Mouse (Mus musculus) kidney, embryonic 14.5 days (tissue): ENCODE results near the gene Sugct. TPM values are rescaled to one million over a fixed set of nuclear protein-coding genes. Genes with fewer than 3 reads are reported as not detected.
A peak's percentile ranks its signal among the peaks of the same experiment; 100 is the strongest.

Experiments
- ATAC-seq: fragments of 200-750 bp; cut with Nextera tagmentation; 2 replicates; pipeline ENCODE4 v1.8.0; 2017; ENCODE audit warnings: moderate number of reproducible peaks, mild to moderate bottlenecking, moderate TSS enrichment, moderate library complexity; ENCODE audit not compliant: low FRiP score, low TSS enrichment
- H3K27ac ChIP-seq: fragments of 300-500 bp; sonication (generic); 2 replicates; pipeline ENCODE4 v1.5.1; 2014; ENCODE audit warnings: low read depth, mild to moderate bottlenecking, low read length, moderate library complexity, mixed read lengths
- H3K27me3 ChIP-seq: fragments of 300-500 bp; sonication (generic); 2 replicates; pipeline ENCODE4 v1.6.1; 2014; ENCODE audit warnings: mild to moderate bottlenecking, low read length; ENCODE audit not compliant: control insufficient read depth, insufficient read depth
- H3K36me3 ChIP-seq: fragments of 300-500 bp; sonication (generic); 2 replicates; pipeline ENCODE4 v1.6.1; 2014; ENCODE audit warnings: low read length, mixed read lengths; ENCODE audit not compliant: control insufficient read depth, insufficient read depth
- H3K4me1 ChIP-seq: fragments of 300-500 bp; sonication (generic); 2 replicates; pipeline ENCODE4 v1.6.1; 2014; ENCODE audit warnings: low read length, mixed read lengths; ENCODE audit not compliant: control insufficient read depth, insufficient read depth
- H3K4me2 ChIP-seq: fragments of 300-500 bp; sonication (generic); replicated peaks from 2 replicates; pipeline ENCODE4 v1.6.1; 2014; ENCODE audit warnings: low read depth, mild to moderate bottlenecking, low read length
- H3K4me3 ChIP-seq: fragments of 300-500 bp; sonication (generic); 2 replicates; pipeline ENCODE4 v1.5.1; 2014; ENCODE audit warnings: mild to moderate bottlenecking, low read length
- H3K9ac ChIP-seq: fragments of 300-500 bp; sonication (generic); 2 replicates; pipeline ENCODE4 v1.6.1; 2014; ENCODE audit warnings: low read depth, mild to moderate bottlenecking, low read length, moderate library complexity
- H3K9me3 ChIP-seq: fragments of 300-500 bp; sonication (generic); 2 replicates; pipeline ENCODE4 v1.6.1; 2016; ENCODE audit warnings: low read length; ENCODE audit not compliant: control insufficient read depth
- WGBS: fragments of 180-500 bp; shearing (Covaris S2); extraction: QIAGEN DNeasy Blood & Tissue Kit; methylation state at CpG from one replicate; pipeline ENCODE4 v1.1.7; 2014; 5-methylcytosine and 5-hydroxymethylcytosine counted together
- polyA plus RNA-seq: library from polyadenylated mRNA; unstranded; fragments of >200 nt; fragmentation: Nextera tagmentation; extraction: Ambion mirVana; gene quantifications from 2 replicates; pipeline ENCODE4 v1.2.1, GENCODE M21; 2014

Sugct gene
- polyA plus RNA-seq, result 6.3 and 6.9 TPM in 2 replicates

- peak; percentile 99 for ATAC-seq
- H3K4me2 ChIP-seq, result peak within 1 kb of the TSS; percentile 81
- WGBS, result 1% methylated on average over 65 of the region's 66 CpGs
- H3K4me3 ChIP-seq, result peak within 1 kb of the TSS; percentile 62
- H3K27ac ChIP-seq, result peak within 1 kb of the TSS; percentile 93
- no peaks in the 10 kb centered on the region for H3K9me3 ChIP-seq
- no peaks in the 10 kb centered on the region for H3K4me1 ChIP-seq
- no peaks in the 10 kb centered on the region for H3K27me3 ChIP-seq
- peaks cover 3% of the 10 kb centered on the region; the same call in 1 of the 2 replicates for H3K36me3 ChIP-seq
- H3K9ac ChIP-seq, result peak within 1 kb of the TSS; percentile 81
Observed at GRCm38 (mm10) chr13:17694911-17695699, at the start of gene Sugct, which contains the start of gene Mplkip. Sugct (minus strand) TSS chr13:17695553. Mplkip (plus strand) TSS chr13:17695192.

- no peak for ATAC-seq
Observed at GRCm38 (mm10) chr13:17728798-17729197, 33.4 kb upstream of the Sugct start.

GRCm38 (mm10) chr13:17727922-17728321 is 32.6 kb upstream of the Sugct start:
- Histone ChIP-seq H3K4me2 (no peak overlapping the region), H3K36me3 (peaks cover 16% of the 10 kb centered on the region), H3K27me3 (no peaks in the 10 kb centered on the region), H3K9ac (no peak overlapping the region), H3K27ac (no peak overlapping the region), H3K9me3 (no peaks in the 10 kb centered on the region), H3K4me1 (no peaks in the 10 kb centered on the region), H3K4me3 (no peak overlapping the region)
- 89% methylated on average over 4 of the region's 4 CpGs for WGBS
- ATAC-seq, result no peak

More at GRCm38 (mm10) chr13:17728798-17729197, 33.4 kb upstream of the Sugct start:
- Histone ChIP-seq H3K27ac (no peak overlapping the region), H3K4me3 (no peak overlapping the region), H3K9me3 (no peaks in the 10 kb centered on the region), H3K4me1 (no peaks in the 10 kb centered on the region), H3K36me3 (peaks cover 14% of the 10 kb centered on the region), H3K27me3 (no peaks in the 10 kb centered on the region), H3K9ac (no peak overlapping the region), H3K4me2 (no peak overlapping the region)
- WGBS, result 88% methylated on average over 3 of the region's 3 CpGs

- 95% methylated on average over 1 of the region's 1 CpGs for whole genome bisulfite sequencing
- Histone ChIP-seq H3K9ac (no peak overlapping the region), H3K4me3 (no peak overlapping the region), H3K36me3 (peaks cover 40% of the 10 kb centered on the region), H3K4me1 (no peaks in the 10 kb centered on the region), H3K4me2 (no peak overlapping the region), H3K27me3 (no peaks in the 10 kb centered on the region), H3K9me3 (no peaks in the 10 kb centered on the region), H3K27ac (no peak overlapping the region)
- no peak for ATAC-seq
Observed at GRCm38 (mm10) chr13:17717357-17717756, 22.0 kb upstream of the Sugct start.

- no peak for ATAC-seq
- H3K4me2 ChIP-seq, result no peak overlapping the region
- no peaks in the 10 kb centered on the region for H3K4me1 ChIP-seq
- no peak overlapping the region for H3K9ac ChIP-seq
- H3K4me3 ChIP-seq, result no peak overlapping the region
- H3K9me3 ChIP-seq, result no peaks in the 10 kb centered on the region
- no peaks in the 10 kb centered on the region; the same call in 1 of the 2 replicates for H3K36me3 ChIP-seq
- H3K27ac ChIP-seq, result no peak overlapping the region
- 91% methylated on average over 5 of the region's 5 CpGs for WGBS
- no peaks in the 10 kb centered on the region for H3K27me3 ChIP-seq
Observed at GRCm38 (mm10) chr13:17708784-17709311, 13.5 kb upstream of the Sugct start.

GRCm38 (mm10) chr13:17705188-17705826 is 10.0 kb upstream of the Sugct start:
- ATAC-seq, result no peak
- Histone ChIP-seq H3K27ac (no peak overlapping the region), H3K4me2 (no peak overlapping the region), H3K36me3 (no peaks in the 10 kb centered on the region), H3K4me3 (no peak overlapping the region), H3K27me3 (no peaks in the 10 kb centered on the region), H3K4me1 (no peaks in the 10 kb centered on the region), H3K9me3 (no peaks in the 10 kb centered on the region), H3K9ac (no peak overlapping the region)
- 89% methylated on average over 6 of the region's 6 CpGs for WGBS

GRCm38 (mm10) chr13:17702311-17702710 is 7.0 kb upstream of the Sugct start:
- ATAC-seq, result no peak
- no peak overlapping the region for H3K4me2 ChIP-seq
- H3K4me1 ChIP-seq, result no peaks in the 10 kb centered on the region
- no peak overlapping the region for H3K27ac ChIP-seq
- peaks cover 3% of the 10 kb centered on the region; the same call in 1 of the 2 replicates for H3K36me3 ChIP-seq
- no peak overlapping the region for H3K4me3 ChIP-seq
- no peaks in the 10 kb centered on the region for H3K9me3 ChIP-seq
- H3K9ac ChIP-seq, result no peak overlapping the region
- no peaks in the 10 kb centered on the region for H3K27me3 ChIP-seq

- H3K4me3 ChIP-seq, result no peak overlapping the region
- no peak overlapping the region for H3K4me2 ChIP-seq
- H3K36me3 ChIP-seq, result peaks cover 3% of the 10 kb centered on the region; the same call in 1 of the 2 replicates
- H3K27ac ChIP-seq, result no peak overlapping the region
- H3K27me3 ChIP-seq, result no peaks in the 10 kb centered on the region
- H3K9me3 ChIP-seq, result no peaks in the 10 kb centered on the region
- H3K9ac ChIP-seq, result no peak overlapping the region
- no peak for ATAC-seq
- no peaks in the 10 kb centered on the region for H3K4me1 ChIP-seq
Observed at GRCm38 (mm10) chr13:17701322-17701721, 6.0 kb upstream of the Sugct start.
